Mouse (Mus musculus) kidney, postnatal 10 days (tissue): Measurements from ENCODE around the gene Gsn.
A peak's percentile ranks its signal among the peaks of the same experiment; 100 is the strongest.

ENCODE experiments used
- DNase-seq: peaks from one replicate; pipeline ENCODE4 v3.0.0; 2021; ENCODE audit warnings: mixed read lengths

The Gsn gene

GRCm38 (mm10) chr2:35255885-35256833 lies at the start of gene Gsn:
Gene Gsn, plus strand, starts transcription at chr2:35256380.
- peak; percentile 92 for DNase-seq

- no peak for DNase-seq
Measured at GRCm38 (mm10) chr2:35206761-35207160, 49.4 kb upstream of the Gsn start.

GRCm38 (mm10) chr2:35208054-35208453 lies 48.1 kb upstream of the Gsn start:
- no peak for DNase-seq

- DNase-seq = no peak
Measured at GRCm38 (mm10) chr2:35208931-35209665, 47.1 kb upstream of the Gsn start.

- DNase-seq = no peak
Measured at GRCm38 (mm10) chr2:35211681-35212080, 44.5 kb upstream of the Gsn start.

GRCm38 (mm10) chr2:35213345-35213910 lies 42.8 kb upstream of the Gsn start:
- no peak for DNase-seq

- peak; percentile 89 for DNase-seq
Measured at GRCm38 (mm10) chr2:35214881-35215358, 41.3 kb upstream of the Gsn start.

GRCm38 (mm10) chr2:35215363-35215762 lies 40.8 kb upstream of the Gsn start:
- peak; percentile 24 for DNase-seq

- DNase-seq = no peak
Measured at GRCm38 (mm10) chr2:35216701-35217100, 39.5 kb upstream of the Gsn start.

GRCm38 (mm10) chr2:35218736-35219135 lies 37.4 kb upstream of the Gsn start:
- DNase-seq = no peak

GRCm38 (mm10) chr2:35222822-35223391 lies 33.3 kb upstream of the Gsn start:
- no peak for DNase-seq

- DNase-seq = no peak
Measured at GRCm38 (mm10) chr2:35224285-35224684, 31.9 kb upstream of the Gsn start.

GRCm38 (mm10) chr2:35228145-35228544 lies 28.0 kb upstream of the Gsn start:
- no peak for DNase-seq

GRCm38 (mm10) chr2:35230215-35230614 lies 26.0 kb upstream of the Gsn start:
- DNase-seq = no peak

- DNase-seq = peak; percentile 78
Measured at GRCm38 (mm10) chr2:35231871-35232270, 24.3 kb upstream of the Gsn start.

GRCm38 (mm10) chr2:35232595-35233445 lies 23.4 kb upstream of the Gsn start:
- no peak for DNase-seq

- no peak for DNase-seq
Measured at GRCm38 (mm10) chr2:35233898-35234297, 22.3 kb upstream of the Gsn start.

GRCm38 (mm10) chr2:35235021-35235420 lies 21.2 kb upstream of the Gsn start:
- DNase-seq = no peak

- DNase-seq = no peak
Measured at GRCm38 (mm10) chr2:35244241-35244640, 11.9 kb upstream of the Gsn start.

GRCm38 (mm10) chr2:35247763-35248162 lies 8.4 kb upstream of the Gsn start:
- no peak for DNase-seq

- DNase-seq = no peak
Measured at GRCm38 (mm10) chr2:35252733-35253132, 3.4 kb upstream of the Gsn start.

- DNase-seq = no peak
Measured at GRCm38 (mm10) chr2:35253751-35254150, 2.4 kb upstream of the Gsn start.
